Mouse (Mus musculus) E14TG2a.4 (cell line): ENCODE measurements at regions not wholly inside any gene's neighbourhood (a gene's known extent, or its start where the extent isn't known, plus 50 kb on each side); places are given as distances from the start of the nearest gene placed in this dataset.
A peak's percentile ranks its signal among the peaks of the same experiment; 100 is the strongest.

Experiments
- CTCF ChIP-seq: conservative IDR thresholded peaks from 2 replicates; pipeline ENCODE4 v1.5.1; 2014; ENCODE audit warnings: low read length
- NANOG ChIP-seq: IDR thresholded peaks from 2 replicates; pipeline ENCODE4 v1.6.1; 2014; ENCODE audit warnings: borderline replicate concordance, low read length, mixed read lengths

- TF ChIP-seq CTCF (peak; percentile 94), NANOG (no peak)
These were observed 169.7 kb upstream of the Srrm4 start for GRCm38 (mm10) chr5:116761323-116761722.
